Mouse (Mus musculus) heart, postnatal 14 days (tissue): Measurements from ENCODE around the gene Cplx1. TPM values are rescaled to one million over a fixed set of nuclear protein-coding genes. Genes with fewer than 3 reads are reported as not detected.
"Not testable (repeated sequence)": the region's sequence is repeated elsewhere in the genome, so short reads cannot be mapped to it uniquely, and the experiment has no call there.

ENCODE experiments used
- DNase-seq, 2 experiments: peaks; one replicate each; pipeline ENCODE4 v3.0.0; 2021 to 2022
- intact Hi-C: fragments of 180-260 bp; cut with DNase I; formaldehyde crosslinking; loops from one replicate; pipeline ENCODE4 v1.15.1; 2025
- total RNA-seq, 2 experiments: library from RNA; stranded (reverse); gene quantifications; 2 replicates each; pipeline ENCODE4 v1.2.3; 2021

Cplx1 gene
- total RNA-seq, 2 experiments from 2014 or later, result 0.26 TPM; not detected in 1

DNA sequence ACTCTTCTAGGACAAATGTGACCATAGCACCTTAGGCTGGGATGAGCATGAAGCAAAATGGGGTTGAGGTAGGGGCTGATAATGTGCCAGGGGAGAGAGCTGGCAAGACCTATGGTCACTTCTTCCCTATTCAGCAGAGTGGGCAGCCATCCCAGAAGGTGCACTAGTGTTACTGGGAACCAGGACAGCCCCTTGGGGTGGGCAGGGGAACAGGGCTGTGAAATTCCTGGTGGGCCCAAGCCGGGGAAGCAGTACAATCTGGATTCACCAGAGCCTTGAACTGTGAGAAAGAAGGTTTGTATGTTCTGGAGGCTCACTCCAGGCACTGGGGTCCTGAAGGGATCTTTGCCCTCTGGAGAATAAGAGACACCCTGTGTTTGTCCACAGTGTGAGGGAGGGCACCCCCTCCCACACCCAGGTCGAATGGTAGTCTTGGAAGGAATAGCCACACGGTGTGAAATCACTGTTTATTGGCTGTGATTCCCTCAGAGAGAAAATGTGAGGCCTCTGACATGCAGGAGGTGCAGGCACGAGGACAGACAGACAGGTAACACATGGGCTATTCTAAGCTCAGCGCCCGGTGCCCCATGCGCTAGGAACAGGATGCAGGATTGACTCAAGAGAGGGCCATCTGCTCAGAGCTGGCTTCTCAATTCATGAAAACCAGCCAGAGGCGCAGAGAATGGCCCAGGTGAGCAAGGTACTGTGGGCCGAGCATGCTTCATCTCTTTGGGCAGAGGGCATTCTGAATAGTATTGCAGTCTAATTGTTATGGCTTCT is 31.5 kb downstream of the Cplx1 start:
- intact Hi-C loops, result no loop called here
- no peak for DNase-seq

DNA sequence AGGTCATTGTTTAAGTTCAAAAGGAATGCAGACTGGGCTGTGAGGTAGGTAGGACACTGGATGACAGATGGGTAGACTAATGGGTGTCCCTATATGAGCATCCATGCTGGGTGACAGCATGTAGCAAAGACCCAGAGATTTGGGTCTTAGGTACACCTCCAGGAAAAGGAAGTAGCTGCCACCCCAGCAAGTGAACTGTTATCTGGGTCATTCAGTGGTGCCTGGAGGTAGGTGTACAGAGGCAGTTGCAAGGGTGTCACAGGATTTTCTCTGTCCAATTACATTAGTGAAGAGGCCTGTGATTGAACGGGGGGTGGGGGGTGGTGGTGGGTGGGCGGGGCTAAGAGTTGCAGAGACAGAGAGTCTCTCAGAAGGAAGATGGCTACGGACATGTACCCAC is 33.2 kb downstream of the Cplx1 start:
- no peak for DNase-seq
- intact Hi-C loops, result no loop called here

DNA sequence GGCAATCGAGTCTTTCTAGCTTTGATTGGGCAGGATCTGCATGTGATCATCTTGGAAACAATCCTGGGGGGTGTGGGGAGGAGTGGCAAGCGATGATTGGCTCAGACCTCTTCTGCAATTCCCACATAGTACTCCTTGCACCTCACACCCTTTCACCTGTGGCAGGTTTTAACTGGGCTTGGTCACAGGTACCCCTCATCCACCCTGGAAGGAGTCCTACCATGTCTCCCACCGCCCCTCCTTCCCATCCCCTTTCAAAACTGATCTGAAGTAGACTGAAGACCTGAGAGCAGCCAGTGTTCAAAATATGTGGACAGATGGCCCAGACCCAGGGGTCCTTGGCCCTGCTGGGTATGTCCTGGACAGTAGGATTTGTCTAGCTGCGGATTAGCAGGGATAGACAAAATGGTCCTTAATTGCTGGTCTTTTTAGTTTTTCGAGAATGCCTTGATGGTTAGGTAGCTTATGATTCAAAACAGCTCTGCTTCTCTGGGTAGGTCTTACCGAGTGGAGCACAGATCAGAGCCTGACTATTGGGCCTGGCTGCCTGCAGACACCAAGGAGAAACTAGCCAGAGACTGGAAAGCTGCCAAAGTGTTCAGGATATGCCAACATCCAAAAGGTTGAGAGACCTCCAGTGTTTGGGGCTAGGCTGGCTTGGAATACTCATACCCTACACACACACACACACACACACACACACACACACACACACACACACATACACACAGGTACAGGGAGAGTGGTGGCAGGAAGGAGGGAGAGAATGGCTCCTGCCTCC is 34.1 kb downstream of the Cplx1 start:
- intact Hi-C loops, result no loop called here
- no peak for DNase-seq

DNA sequence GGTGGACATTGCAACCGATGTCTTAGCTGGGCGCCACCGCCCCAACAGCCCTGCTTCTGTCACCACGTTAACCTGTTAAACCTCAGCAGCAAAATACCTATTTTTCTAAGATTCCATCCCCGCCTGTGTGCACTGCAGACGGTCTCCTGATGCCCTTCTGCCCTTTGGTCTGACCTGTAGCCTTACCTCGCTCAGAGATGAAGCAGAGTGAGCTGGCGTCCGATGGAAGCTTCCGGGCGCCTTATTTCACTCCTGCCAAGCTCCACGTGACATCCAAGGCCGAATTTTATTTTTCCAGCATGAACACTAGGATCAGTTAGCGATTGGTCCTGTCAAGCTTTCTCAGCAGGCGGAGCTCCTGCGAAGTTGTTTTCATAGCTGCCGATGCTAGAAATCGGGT is 47.5 kb downstream of the Cplx1 start:
- intact Hi-C loops, result no loop called here
- no peak for DNase-seq

DNA sequence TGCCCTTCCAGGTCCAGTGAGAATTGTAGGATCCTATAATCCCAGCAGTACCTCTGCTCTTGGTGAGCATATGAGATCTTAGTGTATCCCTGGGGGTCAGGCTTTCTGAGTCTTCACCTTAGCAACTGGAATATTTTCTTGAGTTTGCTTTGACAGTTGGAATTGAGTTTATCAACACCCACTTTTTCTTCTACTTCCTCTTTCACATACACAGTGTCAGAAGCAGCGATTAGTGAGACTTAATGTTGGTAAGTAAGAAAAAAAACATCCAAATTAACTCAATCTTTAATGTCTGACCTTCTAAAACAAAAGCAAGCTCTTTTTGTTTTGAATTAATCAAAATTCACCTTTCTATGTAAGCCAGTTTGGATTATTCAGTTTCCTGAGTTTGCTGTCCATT is 48.3 kb downstream of the Cplx1 start:
- DNase-seq, result no peak
- intact Hi-C loops, result no loop called here

DNA sequence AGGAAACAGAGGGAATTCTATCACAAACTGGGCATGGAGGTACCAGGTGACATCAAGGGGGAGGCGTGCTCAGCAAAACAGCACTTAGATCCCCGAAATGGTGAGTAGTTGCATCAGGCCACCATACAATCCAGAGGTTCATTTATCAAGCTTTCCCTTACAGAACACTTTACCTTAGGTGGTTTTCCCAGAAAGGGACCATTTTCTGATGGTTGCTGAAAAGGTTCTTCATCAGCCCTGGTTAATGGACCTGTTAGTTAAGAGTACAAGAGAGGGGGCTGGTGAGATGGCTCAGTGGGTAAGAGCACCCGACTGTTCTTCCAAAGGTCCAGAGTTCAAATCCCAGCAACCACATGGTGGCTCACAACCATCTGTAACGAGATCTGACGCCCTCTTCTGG is 63.7 kb downstream of the Cplx1 start:
- DNase-seq, result not testable (repeated sequence)
- intact Hi-C loops, result loop anchor here (10.0 kb wide), 1 partner anchor 99 kb away; no protein-coding TSS in a partner anchor

DNA sequence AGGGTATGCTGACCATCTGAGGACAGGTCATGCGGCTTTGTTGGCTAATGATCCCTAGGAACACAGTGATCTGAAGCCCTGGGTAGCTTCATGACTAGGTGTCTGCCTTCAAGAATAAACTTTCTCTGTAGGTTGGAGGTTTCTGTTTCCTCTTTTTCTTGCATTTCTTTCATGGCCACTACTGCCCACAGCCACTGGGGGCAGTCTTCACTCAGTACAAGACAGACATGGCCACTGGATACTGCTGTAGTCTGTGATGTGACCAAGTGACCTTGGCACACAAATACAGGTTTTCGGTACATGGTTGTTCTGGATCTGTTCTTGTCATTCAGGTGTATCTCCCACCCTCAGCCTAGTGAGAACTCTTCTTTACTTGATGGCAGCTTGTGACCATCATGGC is 64.6 kb downstream of the Cplx1 start:
- DNase-seq, result peak in 1 of 2 experiments; percentile 16

DNA sequence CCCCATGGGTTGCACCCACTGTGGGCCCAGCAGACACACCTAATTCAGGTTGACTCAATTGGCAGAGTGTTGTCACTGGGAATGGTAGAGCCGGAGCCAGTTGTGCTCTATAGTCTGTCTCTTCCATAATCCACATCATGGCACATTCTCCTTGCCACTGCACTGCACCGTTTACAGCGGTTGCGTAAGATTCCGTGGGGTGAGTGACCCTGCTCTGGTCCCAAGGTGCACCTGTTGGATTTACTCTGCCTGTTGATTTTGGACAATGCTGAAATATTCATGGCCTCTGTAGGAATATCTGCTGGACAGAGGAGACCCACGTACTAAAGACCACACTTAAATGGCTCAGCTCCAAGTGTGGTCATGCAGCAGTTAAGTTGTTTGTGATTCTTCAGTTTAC is 66.8 kb downstream of the Cplx1 start:
- intact Hi-C loops, result loop anchor here (10.0 kb wide), 1 partner anchor 102 kb away; no protein-coding TSS in a partner anchor
- DNase-seq, result no peak

More for the DNA sequence above, 64.6 kb downstream of the Cplx1 start:
- intact Hi-C loops, result loop anchor here (10.0 kb wide), 1 partner anchor 100 kb away; no protein-coding TSS in a partner anchor

DNA sequence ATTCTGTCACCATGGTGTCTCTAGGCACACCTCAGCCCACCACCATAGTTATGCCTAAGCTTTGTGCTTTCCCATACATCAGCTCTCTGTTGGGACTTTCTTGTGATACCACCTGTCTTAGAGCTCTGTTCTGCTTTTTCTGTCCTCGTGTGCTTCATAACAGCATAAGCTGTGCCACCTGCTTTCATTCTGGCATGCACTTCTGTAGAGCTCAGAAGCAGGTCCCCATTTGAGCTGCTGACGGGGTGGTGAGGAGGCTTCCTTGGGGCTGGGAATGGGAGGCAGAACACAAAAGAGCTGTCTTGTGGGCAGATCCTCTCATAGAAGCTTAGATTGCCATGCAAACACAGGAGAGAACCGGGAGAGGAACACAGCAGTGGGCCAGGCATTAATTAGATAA is 73.8 kb downstream of the Cplx1 start:
- no peak for DNase-seq
- intact Hi-C loops, result no loop called here

DNA sequence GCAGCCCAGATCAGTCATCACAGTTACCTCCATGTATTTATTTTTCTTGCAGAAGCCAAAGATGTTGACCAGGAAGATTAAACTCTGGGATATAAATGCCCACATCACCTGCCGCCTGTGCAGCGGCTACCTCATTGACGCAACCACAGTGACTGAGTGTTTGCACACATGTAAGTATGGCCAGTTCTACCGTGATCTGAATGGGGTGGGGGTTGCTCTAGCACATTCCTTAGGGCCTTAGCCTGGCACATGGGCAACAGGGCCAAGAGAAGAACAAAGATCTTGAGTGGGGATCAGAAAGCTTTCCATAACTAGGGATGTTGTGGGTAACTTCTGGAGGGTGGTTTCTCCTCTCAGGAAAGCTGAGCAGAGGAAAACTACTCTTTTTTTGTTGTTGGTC is 76.1 kb downstream of the Cplx1 start:
- DNase-seq, result no peak
- intact Hi-C loops, result no loop called here

DNA sequence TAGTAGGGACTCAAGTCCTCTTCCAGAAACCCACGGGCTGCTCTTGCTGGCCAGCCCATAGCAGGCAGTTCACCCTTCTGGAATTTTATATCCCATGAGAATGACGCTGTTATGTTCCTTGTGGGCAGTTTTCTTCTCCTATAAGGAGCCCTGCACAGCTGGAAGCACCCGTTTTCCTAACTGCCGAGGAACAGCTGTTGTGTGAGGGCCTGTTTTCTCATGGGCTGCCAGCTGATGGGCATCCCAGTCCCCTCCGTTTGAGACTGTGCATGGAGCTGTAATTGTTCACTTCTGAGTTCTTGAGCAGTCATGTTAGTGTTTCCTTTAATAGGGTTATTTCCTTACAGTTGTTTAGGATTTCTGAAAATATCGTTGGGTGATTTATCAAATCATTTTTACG is 80.2 kb downstream of the Cplx1 start:
- intact Hi-C loops, result no loop called here
- DNase-seq, result no peak

Other genes with a start within 250 kb of the Cplx1 start
- gene Pigg, start 237.4 kb downstream of the Cplx1 start, total RNA-seq, result 1 to 10 TPM; 8.0 to 8.5 TPM
- under 1 TPM; 0.24 to 0.41 TPM for gene Gm42517, start 182.1 kb downstream of the Cplx1 start, total RNA-seq
- not detected for gene Pde6b, start 161.6 kb downstream of the Cplx1 start, total RNA-seq
- gene Atp5k, start 115.6 kb downstream of the Cplx1 start, total RNA-seq, result 100 to 1,000 TPM; 860 to 886 TPM
- 1 to 10 TPM; 1.1 to 1.4 TPM for gene Mfsd7a, start 101.1 kb downstream of the Cplx1 start, total RNA-seq
- 10 to 100 TPM; 40.9 to 43.4 TPM for gene Pcgf3, start 88.8 kb downstream of the Cplx1 start, total RNA-seq
- gene Gak, start 79.7 kb upstream of the Cplx1 start, total RNA-seq, result 10 to 100 TPM; 27.5 to 31.3 TPM
- 10 to 100 TPM; 10.0 to 10.2 TPM for gene Tmem175, start 79.7 kb upstream of the Cplx1 start, total RNA-seq
- 10 to 100 TPM; 16.7 to 16.9 TPM for gene Idua, start 110.3 kb upstream of the Cplx1 start, total RNA-seq
- 10 to 100 TPM; 12.5 to 12.8 TPM for gene Dgkq, start 119.6 kb upstream of the Cplx1 start, total RNA-seq
- gene Slc26a1, start 125.5 kb upstream of the Cplx1 start, total RNA-seq, result not detected
- 10 to 100 TPM; 16.6 to 16.9 TPM for gene Fgfrl1, start 142.4 kb upstream of the Cplx1 start, total RNA-seq
- not detected for gene Rnf212, start 225.0 kb upstream of the Cplx1 start, total RNA-seq
- gene Tmed11, start 245.3 kb upstream of the Cplx1 start, total RNA-seq, result not detected